ENCODE assay signal across 8 mouse cellular contexts in genomic region chr13:108044222-108044941, GRCm38 (mm10). TPM values are rescaled to one million over a fixed set of nuclear protein-coding genes. Genes with fewer than 3 reads are reported as not detected.
DNase-seq lines count a peak whose midpoint lies in the region; ATAC-seq lines count a peak whose summit lies in the region.

Gene Smim15, plus strand, starts transcription at chr13:108044446.

- H3K4me1 ChIP-seq in megakaryocyte, embryonic 14.5 days = peaks cover 52% of the 10 kb centered on the region

- no peaks in the 10 kb centered on the region for H3K27me3 ChIP-seq in megakaryocyte, embryonic 14.5 days (replicated peaks)

- no peaks in the 10 kb centered on the region for H3K9me3 ChIP-seq in megakaryocyte, embryonic 14.5 days

- H3K4me3 ChIP-seq in megakaryocyte, embryonic 14.5 days (replicated peaks) = peak within 1 kb of the TSS; percentile 98

- peaks cover 36% of the 10 kb centered on the region for H3K36me3 ChIP-seq in megakaryocyte, embryonic 14.5 days (replicated peaks; ENCODE audit: low read length)

- peak; percentile 84 to 87 for DNase-seq in adrenal gland, adult 18-20 months (ENCODE audit: low spot score in 2 of 2)
- DNase-seq in embryo, embryonic 10.5 days (ENCODE audit: low spot score) = peak; percentile 95
- peak; percentile 91 for DNase-seq in gastrocnemius, postnatal 14 days
- DNase-seq in left cerebral cortex, adult 9 months (ENCODE audit: low spot score in 2 of 2) = peak; percentile 30 to 84
- peak; percentile 88 for DNase-seq in right cerebral cortex, adult 2 months (ENCODE audit: low spot score in 2 of 2)
- DNase-seq in urinary bladder, postnatal 14 days (ENCODE audit: low spot score) = peak; percentile 90

- intact Hi-C loops in gastrocnemius, postnatal 14 days (cut with DNase I; ENCODE audit: low total_unique reads) = loop anchor here (10.0 kb wide), 3 partner anchors 110 to 580 kb away; partner anchors contain the start of genes Ercc8 and Ndufaf2

- ATAC-seq in inflammation-experienced regulatory T-cells, adult 6 months = peak; percentile 75

RNA-seq across cellular contexts. Expression of gene Smim15, which starts in this region (rescaled TPM):
- 10 to 100 TPM; 38.6 to 43.1 TPM for total RNA-seq in adrenal gland, adult 18-20 months (2021)
- 10 to 100 TPM; 18.7 to 20.1 TPM for total RNA-seq in gastrocnemius, postnatal 14 days (2021)
- 100 to 1,000 TPM in 1 of 3 experiments, 10 to 100 TPM in 2; 67.7 to 100 (median 82.4) TPM for polyA plus RNA-seq in inflammation-experienced regulatory T-cells, adult 6 months (2017; shearing (Covaris generic))
- polyA plus RNA-seq in megakaryocyte, embryonic 14.5 days (2012; ENCODE audit: insufficient read depth, low replicate concordance) = 1.1 and 7.4 TPM in 2 replicates

Comparison
In these comparisons a context has a peak if more than half of its experiments do, and no peak if none do; other contexts are left out.
1. Peak in every context shown above with its lines: DNase-seq, ATAC-seq and H3K4me3 ChIP-seq.